Mouse (Mus musculus) liver, postnatal 0 days (tissue): Measurements from ENCODE around the gene Bcl2l2.

Experiments
- CTCF ChIP-seq: sonication (generic); IDR thresholded peaks from 2 replicates; pipeline ENCODE4 v1.5.1; 2016; ENCODE audit warnings: antibody characterized with exemption, low read depth
- EP300 ChIP-seq: IDR thresholded peaks from 2 replicates; pipeline ENCODE4 v1.6.1; 2016; ENCODE audit warnings: antibody characterized with exemption, low read depth, mild to moderate bottlenecking

GRCm38 (mm10) chr14:54927296-54927695 is 44.1 kb downstream of the Bcl2l2 start:
- TF ChIP-seq CTCF: no peak
- TF ChIP-seq EP300: no peak
